In genomic region chr1:179960543-179960876, GRCm38 (mm10) we compare ENCODE assay signal across 8 mouse cellular contexts. TPM values are rescaled to one million over a fixed set of nuclear protein-coding genes. Genes with fewer than 3 reads are reported as not detected.
DNase-seq lines count a peak whose midpoint lies in the region; ATAC-seq and TF ChIP-seq lines count a peak whose summit lies in the region.

No protein-coding gene starts in this region.

- H3K9ac ChIP-seq in hindbrain, postnatal 0 days (replicated peaks; ENCODE audit: low read length) = peak overlapping the region; percentile 99
- peak overlapping the region; percentile 81 for H3K9ac ChIP-seq in midbrain, postnatal 0 days (replicated peaks; ENCODE audit: low read length, poor library complexity, severe bottlenecking)

- under 1% methylated on average over 9 of the region's 9 CpGs for WGBS in embryonic facial prominence, embryonic 10.5 days
- under 1% methylated on average over 9 of the region's 9 CpGs for WGBS in hindbrain, postnatal 0 days
- under 1% methylated on average over 9 of the region's 9 CpGs for WGBS in midbrain, postnatal 0 days

- H3K4me3 ChIP-seq in layer of hippocampus, adult 2 months = peak overlapping the region; percentile 87
- H3K4me3 ChIP-seq in embryonic facial prominence, embryonic 10.5 days = peak overlapping the region; percentile 87
- peak overlapping the region; percentile 93 for H3K4me3 ChIP-seq in hindbrain, postnatal 0 days (ENCODE audit: low read length)
- H3K4me3 ChIP-seq in midbrain, postnatal 0 days (ENCODE audit: low read depth, low read length) = peak overlapping the region; percentile 87

- peak overlapping the region; percentile 99 for H3K27ac ChIP-seq in layer of hippocampus, adult 2 months
- H3K27ac ChIP-seq in embryonic facial prominence, embryonic 10.5 days (replicated peaks) = peak overlapping the region; percentile 95
- H3K27ac ChIP-seq in hindbrain, postnatal 0 days = peak overlapping the region; percentile 99
- H3K27ac ChIP-seq in midbrain, postnatal 0 days (ENCODE audit: low read depth, low read length) = peak overlapping the region; percentile 94

- H3K4me2 ChIP-seq in hindbrain, postnatal 0 days (ENCODE audit: low read depth, low read length) = peak overlapping the region; percentile 77
- peak overlapping the region; percentile 91 for H3K4me2 ChIP-seq in midbrain, postnatal 0 days (ENCODE audit: low read depth, low read length, poor library complexity, severe bottlenecking)

- TF ChIP-seq CTCF in layer of hippocampus, adult 2 months (conservative IDR thresholded peaks at IDR 0.05) = no peak
- TF ChIP-seq CTCF in hindbrain, postnatal 0 days (IDR thresholded peaks at IDR 0.05; ENCODE audit: low read depth) = no peak
- TF ChIP-seq CTCF in midbrain, postnatal 0 days (IDR thresholded peaks at IDR 0.05) = no peak

- DNase-seq in layer of hippocampus, adult 2 months (ENCODE audit: low spot score in 2 of 2) = no peak
- no peak for DNase-seq in layer of hippocampus, adult 8-10 months (ENCODE audit: low spot score in 2 of 2)
- DNase-seq in embryonic facial prominence, embryonic 10.5 days (ENCODE audit: low spot score) = no peak
- no peak for DNase-seq in hindbrain, postnatal 0 days (ENCODE audit: low spot score)
- DNase-seq in midbrain, postnatal 0 days (ENCODE audit: low spot score) = no peak
- DNase-seq in frontal cortex, postnatal 10 days (ENCODE audit: low spot score in 2 of 2) = no peak
- DNase-seq in retina, postnatal 1 day = no peak
- DNase-seq in left cerebral cortex, postnatal 14 days (ENCODE audit: low spot score in 2 of 2) = no peak

- H3K9me3 ChIP-seq in embryonic facial prominence, embryonic 10.5 days = no peaks in the 10 kb centered on the region
- H3K9me3 ChIP-seq in hindbrain, postnatal 0 days (ENCODE audit: low read length) = no peaks in the 10 kb centered on the region
- no peaks in the 10 kb centered on the region for H3K9me3 ChIP-seq in midbrain, postnatal 0 days (ENCODE audit: low read length)

- no peaks in the 10 kb centered on the region for H3K36me3 ChIP-seq in embryonic facial prominence, embryonic 10.5 days (replicated peaks)
- no peaks in the 10 kb centered on the region for H3K36me3 ChIP-seq in hindbrain, postnatal 0 days (ENCODE audit: insufficient read depth, low read length)
- no peaks in the 10 kb centered on the region for H3K36me3 ChIP-seq in midbrain, postnatal 0 days (ENCODE audit: insufficient read depth, low read length)

- no peak for ATAC-seq in hindbrain, postnatal 0 days
- no peak for ATAC-seq in midbrain, postnatal 0 days (ENCODE audit: low FRiP score)

- peaks cover 19% of the 10 kb centered on the region for H3K27me3 ChIP-seq in embryonic facial prominence, embryonic 10.5 days (replicated peaks; ENCODE audit: low read depth, poor library complexity, severe bottlenecking)
- no peaks in the 10 kb centered on the region for H3K27me3 ChIP-seq in hindbrain, postnatal 0 days (ENCODE audit: insufficient read depth, low read length)
- H3K27me3 ChIP-seq in midbrain, postnatal 0 days (ENCODE audit: insufficient read depth, low read length) = no peaks in the 10 kb centered on the region

- intact Hi-C loops in left cerebral cortex, postnatal 14 days (cut with DNase I) = loop anchor here (10.0 kb wide), 1 partner anchor 154 kb away; no protein-coding TSS in a partner anchor

- H3K4me1 ChIP-seq in embryonic facial prominence, embryonic 10.5 days = peaks cover 49% of the 10 kb centered on the region
- peaks cover 13% of the 10 kb centered on the region; the same call in 1 of the 2 replicates for H3K4me1 ChIP-seq in hindbrain, postnatal 0 days (ENCODE audit: insufficient read depth, low read length)
- H3K4me1 ChIP-seq in midbrain, postnatal 0 days (ENCODE audit: insufficient read depth, low read length) = peaks cover 6% of the 10 kb centered on the region; the same call in 1 of the 2 replicates

RNA-seq across cellular contexts. Expression of gene Cdc42bpa, which starts 0.2 kb away (rescaled TPM):
- 100 to 1,000 TPM; 229 to 247 TPM for total RNA-seq in layer of hippocampus, adult 2 months (2021)
- 100 to 1,000 TPM; 204 to 259 (median 236) TPM for total RNA-seq in layer of hippocampus, adult 8-10 months (2022)
- 11.5 and 12.9 TPM in 2 replicates for polyA plus RNA-seq in embryonic facial prominence, embryonic 10.5 days (2016; fragmentation: Nextera tagmentation; extraction: Ambion mirVana)
- total RNA-seq in hindbrain, postnatal 0 days (2014; rRNA removed) = 84.3 and 90.9 TPM in 2 replicates
- polyA plus RNA-seq in hindbrain, postnatal 0 days (2015; fragmentation: Nextera tagmentation; extraction: Ambion mirVana) = 29.1 and 36.1 TPM in 2 replicates
- 108 and 128 TPM in 2 replicates for total RNA-seq in midbrain, postnatal 0 days (2014; rRNA removed)
- polyA plus RNA-seq in midbrain, postnatal 0 days (2015; fragmentation: Nextera tagmentation; extraction: Ambion mirVana) = 25.7 and 29.3 TPM in 2 replicates
- total RNA-seq in left cerebral cortex, postnatal 14 days (2021) = 100 to 1,000 TPM; 211 to 234 TPM
